In genomic region chr15:101266132-101266963, GRCm38 (mm10) we compare ENCODE assay signal across 8 mouse cellular contexts. TPM values are rescaled to one million over a fixed set of nuclear protein-coding genes. Genes with fewer than 3 reads are reported as not detected.
A peak's percentile ranks its signal among the peaks of the same experiment; 100 is the strongest.
DNase-seq lines count a peak whose midpoint lies in the region; ATAC-seq and TF ChIP-seq lines count a peak whose summit lies in the region.

No protein-coding gene starts in this region.

- peak; percentile 87 for DNase-seq in cerebellum, adult 8-10 months
- peak; percentile 88 to 92 for DNase-seq in frontal cortex, postnatal 10 days (ENCODE audit: low spot score in 2 of 2)
- peak; percentile 78 to 90 for DNase-seq in layer of hippocampus, postnatal 25 days (ENCODE audit: extremely low spot score in 1 of 2, low spot score in 1 of 2)
- DNase-seq in lung, postnatal 14 days = peak; percentile 98
- peak; percentile 95 for DNase-seq in ovary, postnatal 36 days (ENCODE audit: low spot score)
- DNase-seq in thymus, postnatal 14 days = peak; percentile 91

- no peak overlapping the region for H3K27ac ChIP-seq in hindbrain, embryonic 12.5 days

- peak; percentile 68 for ATAC-seq in hindbrain, embryonic 12.5 days (ENCODE audit: low FRiP score)

- no peak for TF ChIP-seq CTCF in E14TG2a.4 (conservative IDR thresholded peaks at IDR 0.05; ENCODE audit: low read length)

- peak overlapping the region; percentile 92 for H3K4me2 ChIP-seq in hindbrain, embryonic 12.5 days (replicated peaks)

- WGBS in hindbrain, embryonic 12.5 days = 2% methylated on average over 54 of the region's 57 CpGs

- H3K27me3 ChIP-seq in E14TG2a.4 (ENCODE audit: insufficient read depth, low read length) = no peaks in the 10 kb centered on the region
- H3K27me3 ChIP-seq in hindbrain, embryonic 12.5 days = peaks cover 39% of the 10 kb centered on the region

- H3K4me3 ChIP-seq in E14TG2a.4 (replicated peaks; ENCODE audit: low read length) = peak overlapping the region; percentile 84
- H3K4me3 ChIP-seq in hindbrain, embryonic 12.5 days = peak overlapping the region; percentile 48

- peaks cover 96% of the 10 kb centered on the region for H3K4me1 ChIP-seq in E14TG2a.4 (replicated peaks; ENCODE audit: low read depth, low read length)
- H3K4me1 ChIP-seq in hindbrain, embryonic 12.5 days = peaks cover 21% of the 10 kb centered on the region

- no peaks in the 10 kb centered on the region for H3K9me3 ChIP-seq in E14TG2a.4 (ENCODE audit: low read length)
- H3K9me3 ChIP-seq in hindbrain, embryonic 12.5 days (replicated peaks) = no peaks in the 10 kb centered on the region

- peak overlapping the region; percentile 69 for H3K9ac ChIP-seq in hindbrain, embryonic 12.5 days

- H3K36me3 ChIP-seq in E14TG2a.4 (ENCODE audit: insufficient read depth, low read length) = peaks cover 61% of the 10 kb centered on the region
- peaks cover 4% of the 10 kb centered on the region; the same call in 1 of the 2 replicates for H3K36me3 ChIP-seq in hindbrain, embryonic 12.5 days

RNA-seq across cellular contexts. Expression of gene Nr4a1, which starts 12.3 kb away (rescaled TPM):
- 4.4 and 5.5 TPM in 2 replicates for polyA plus RNA-seq in hindbrain, embryonic 12.5 days (2016; fragmentation: Nextera tagmentation; extraction: Ambion mirVana)
- total RNA-seq in layer of hippocampus, postnatal 25 days (2021) = 10 to 100 TPM; 50.5 to 62.3 TPM

RNA-seq across cellular contexts. Expression of gene Atg101, which starts 17.7 kb away (rescaled TPM):
- polyA plus RNA-seq in hindbrain, embryonic 12.5 days (2016; fragmentation: Nextera tagmentation; extraction: Ambion mirVana) = 62.0 and 66.5 TPM in 2 replicates
- total RNA-seq in layer of hippocampus, postnatal 25 days (2021) = 10 to 100 TPM; 45.2 to 53.9 TPM

RNA-seq across cellular contexts. Expression of gene 6030408B16Rik, which starts 26.7 kb away (rescaled TPM):
- polyA plus RNA-seq in hindbrain, embryonic 12.5 days (2016; fragmentation: Nextera tagmentation; extraction: Ambion mirVana) = 0.31 and 0.87 TPM in 2 replicates
- under 1 TPM; 0.22 to 0.42 TPM for total RNA-seq in layer of hippocampus, postnatal 25 days (2021)

RNA-seq across cellular contexts. Expression of gene Grasp, which starts 42.4 kb away (rescaled TPM):
- polyA plus RNA-seq in hindbrain, embryonic 12.5 days (2016; fragmentation: Nextera tagmentation; extraction: Ambion mirVana) = 4.8 and 8.2 TPM in 2 replicates
- total RNA-seq in layer of hippocampus, postnatal 25 days (2021) = 10 to 100 TPM; 73.1 to 77.9 TPM
